Mouse (Mus musculus) lung, adult 2 months (tissue): Measurements from ENCODE around the gene Prf1.

ENCODE experiments used
- CTCF ChIP-seq: fragments of 200-500 bp; IDR thresholded peaks from 2 replicates; pipeline ENCODE4 v1.5.1; 2011; ENCODE audit warnings: mild to moderate bottlenecking, low read length, control low read depth; ENCODE audit not compliant: insufficient read depth
- POLR2A ChIP-seq: fragments of 200-500 bp; IDR thresholded peaks from 2 replicates; pipeline ENCODE4 v1.6.1; 2011; ENCODE audit warnings: low read depth, mild to moderate bottlenecking, control low read depth, low read length, borderline replicate concordance; ENCODE audit errors: extremely low read depth

GRCm38 (mm10) chr10:61256665-61257064 is 41.0 kb upstream of the Prf1 start:
- TF ChIP-seq CTCF (no peak), POLR2A (no peak)
